Mouse (Mus musculus) T-helper 2 cell (primary cell): ENCODE measurements around the gene Bicd2.

Experiments used
- in situ Hi-C: fragments of 300-600 bp; cut with MboI, MseI; formaldehyde crosslinking; loops from one replicate; pipeline ENCODE4 v1.15.1; 2025; ENCODE audit warnings: high pct_unique_total_duplicates

The Bicd2 gene

DNA sequence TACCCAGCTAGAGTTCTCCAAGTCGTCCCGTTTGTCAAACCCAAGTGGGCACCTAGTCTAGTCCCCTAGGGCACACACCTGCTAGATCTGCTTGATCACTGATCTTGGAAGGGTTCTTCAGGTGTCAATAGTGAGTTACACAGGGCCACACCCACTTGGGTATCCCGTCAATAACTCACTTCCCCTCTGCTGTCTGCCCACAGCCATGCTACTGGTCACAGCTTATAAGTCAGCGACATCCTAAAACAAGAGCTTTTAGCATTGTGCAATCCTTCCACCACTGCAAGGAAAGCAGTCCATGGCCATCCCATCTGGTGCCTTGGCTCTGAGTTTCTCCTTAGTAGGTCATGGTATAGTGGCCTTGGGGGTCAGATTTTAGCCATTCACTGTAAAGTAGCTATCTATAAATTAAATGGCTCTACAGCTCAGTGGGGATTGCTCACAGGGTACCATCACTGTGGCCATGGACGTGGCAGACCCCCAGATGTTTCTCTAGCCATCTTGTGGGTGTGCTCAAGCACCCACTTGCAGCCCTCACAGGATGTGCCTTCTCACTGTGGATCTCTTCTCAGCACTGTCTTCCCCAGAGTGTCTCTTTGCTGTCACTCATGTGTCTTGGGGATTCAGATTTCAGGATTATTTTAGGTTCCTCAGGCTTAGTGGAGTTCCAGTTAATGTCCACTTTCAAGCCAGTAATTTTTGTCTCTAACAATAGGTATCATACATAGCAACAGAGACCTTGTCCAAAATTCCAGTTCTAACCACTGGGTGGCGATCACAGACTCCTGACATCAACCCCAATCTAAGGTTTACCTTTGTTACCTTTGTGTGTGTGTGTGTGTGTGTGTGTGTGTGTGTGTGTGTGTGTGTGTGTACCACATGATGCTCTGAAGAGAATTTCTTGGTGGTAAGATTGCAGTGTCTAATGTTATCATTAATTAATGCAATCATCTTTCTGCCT lies 14.9 kb upstream of the Bicd2 start:
- in situ Hi-C loops, result no loop called here

- in situ Hi-C loops, result no loop called here
Observed at GRCm38 (mm10) chr13:49328101-49328500, 13.3 kb upstream of the Bicd2 start.

GRCm38 (mm10) chr13:49333250-49333649 lies 8.1 kb upstream of the Bicd2 start:
- in situ Hi-C loops, result no loop called here

DNA sequence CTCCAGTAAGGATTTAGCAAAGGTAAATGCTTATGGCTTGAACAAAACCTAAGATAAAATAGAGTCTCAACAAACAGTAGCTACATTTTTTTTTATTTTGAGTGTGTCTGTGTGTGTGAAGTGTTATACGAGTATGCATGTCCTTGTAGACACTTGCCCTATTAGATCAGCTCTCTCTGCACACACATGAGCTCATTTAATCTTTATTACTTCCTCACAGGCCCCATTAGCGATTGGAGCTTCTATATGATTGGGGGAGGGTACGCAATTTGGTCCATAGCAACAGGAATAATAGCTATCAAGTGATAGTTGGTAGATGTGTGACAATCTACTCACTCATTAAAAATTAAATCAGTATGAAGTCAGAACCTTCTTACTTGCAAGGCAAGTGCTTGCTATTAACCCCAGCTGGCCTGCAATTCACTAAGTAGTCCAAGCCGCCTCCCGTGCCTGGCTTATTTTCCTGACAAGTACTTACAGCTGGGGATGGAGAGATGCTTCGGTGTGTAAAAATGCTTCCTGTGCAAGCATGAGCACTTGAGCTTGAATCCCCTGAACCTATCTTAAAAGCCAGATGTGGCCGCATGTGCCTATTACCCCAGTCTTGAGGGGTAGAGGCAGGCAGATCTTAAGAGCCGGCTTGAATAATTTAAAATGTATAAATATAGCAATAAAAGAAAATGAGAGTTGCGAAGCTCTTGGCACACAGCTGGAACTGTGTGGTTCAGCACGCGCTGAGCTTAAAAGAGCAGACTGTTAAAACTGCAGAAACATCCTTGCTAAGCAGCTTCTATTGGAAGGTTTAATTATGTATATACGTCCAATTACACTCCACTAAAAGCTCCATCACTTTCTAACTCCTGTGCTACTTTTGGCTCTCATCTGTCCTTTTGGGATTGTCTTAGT lies 6.1 kb upstream of the Bicd2 start:
- in situ Hi-C loops, result no loop called here

- in situ Hi-C loops, result no loop called here
Observed at GRCm38 (mm10) chr13:49338893-49339546, 2.4 kb upstream of the Bicd2 start.

DNA sequence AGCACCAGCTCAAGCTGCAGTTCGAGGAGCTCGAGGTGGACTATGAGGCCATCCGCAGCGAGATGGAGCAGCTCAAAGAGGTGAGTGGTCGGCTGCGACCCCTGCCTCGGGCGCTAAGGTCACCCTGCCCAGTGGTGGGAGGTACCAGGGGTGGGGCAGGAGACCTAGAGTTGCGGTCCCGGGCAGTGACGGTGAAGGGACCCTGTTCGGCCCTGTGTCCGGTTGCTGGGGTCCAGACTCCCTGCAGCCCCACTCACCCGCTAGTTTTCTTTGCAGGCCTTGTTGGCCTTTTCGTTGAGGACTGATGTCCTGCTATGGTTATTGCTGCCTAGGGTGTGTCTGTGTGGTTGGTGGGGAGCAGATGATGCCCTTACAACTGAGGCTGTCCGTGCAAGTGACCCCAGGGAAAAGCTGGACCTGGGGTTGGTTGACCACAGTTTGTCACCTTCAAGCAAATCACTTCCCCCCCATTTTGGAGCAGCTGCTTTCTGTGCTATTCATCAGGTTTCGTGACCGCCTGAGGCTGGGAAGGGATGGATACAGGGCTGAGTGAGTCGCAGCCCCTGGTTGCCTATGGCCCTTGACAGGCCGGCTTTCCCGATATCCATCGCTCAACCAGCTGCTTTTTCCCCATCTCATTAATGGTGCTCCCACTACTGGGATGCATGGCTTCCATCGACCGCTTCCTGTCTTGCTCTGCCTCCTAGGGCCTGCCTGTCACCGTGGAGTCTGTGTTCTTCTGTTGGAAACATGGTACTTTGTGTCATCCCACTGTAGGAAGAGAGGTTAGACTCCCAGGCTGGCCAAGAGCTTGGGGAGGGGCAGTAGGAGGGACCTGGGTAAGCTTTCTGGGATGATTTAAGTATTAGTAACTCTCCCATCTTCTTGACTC lies 692 bp downstream of the Bicd2 start:
- in situ Hi-C loops, result no loop called here

GRCm38 (mm10) chr13:49342723-49343100 lies 1.3 kb downstream of the Bicd2 start:
- in situ Hi-C loops, result no loop called here

DNA sequence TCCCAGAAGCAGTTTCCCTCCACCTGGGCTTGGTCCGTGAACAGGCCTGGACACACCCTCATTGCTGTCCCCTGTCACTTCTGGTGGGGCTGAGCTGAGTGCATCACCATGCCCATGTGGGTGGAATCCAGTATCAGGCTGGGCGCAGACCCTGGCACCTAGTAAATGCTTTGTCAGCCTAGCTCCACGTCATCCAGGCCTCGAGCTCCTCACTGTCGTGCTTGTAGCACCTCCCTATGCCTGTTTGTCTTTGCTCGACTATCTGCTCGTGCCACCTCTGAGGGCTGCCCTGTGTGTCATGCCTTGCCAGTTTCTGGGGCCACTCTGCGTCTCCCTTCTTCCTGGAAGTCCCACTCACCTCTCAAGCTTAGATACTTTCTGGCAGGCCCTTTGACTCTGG lies 3.2 kb downstream of the Bicd2 start:
- in situ Hi-C loops, result no loop called here

- in situ Hi-C loops, result no loop called here
Observed at GRCm38 (mm10) chr13:49345476-49345875, 4.1 kb downstream of the Bicd2 start.

- in situ Hi-C loops, result no loop called here
Observed at GRCm38 (mm10) chr13:49348522-49348921, 7.1 kb downstream of the Bicd2 start.

DNA sequence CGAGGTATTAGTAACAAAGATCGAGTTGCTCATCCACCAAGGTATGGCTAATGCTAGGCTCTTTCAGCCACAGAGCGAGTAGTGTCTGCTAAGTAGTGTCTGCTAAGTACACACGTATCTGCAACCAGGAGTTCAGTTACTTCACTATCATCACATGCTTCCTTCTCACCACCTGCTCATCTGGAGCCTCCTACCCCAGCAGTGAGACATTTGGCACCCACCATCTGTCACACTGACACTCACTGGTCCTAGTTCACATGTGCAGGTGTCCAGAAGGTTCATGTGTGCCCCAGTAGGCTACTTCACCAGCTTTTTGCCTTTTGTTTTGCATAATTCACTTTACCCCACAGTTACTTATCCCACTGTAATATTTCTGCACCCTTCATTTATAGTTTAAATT lies 8.0 kb downstream of the Bicd2 start:
- in situ Hi-C loops, result no loop called here

DNA sequence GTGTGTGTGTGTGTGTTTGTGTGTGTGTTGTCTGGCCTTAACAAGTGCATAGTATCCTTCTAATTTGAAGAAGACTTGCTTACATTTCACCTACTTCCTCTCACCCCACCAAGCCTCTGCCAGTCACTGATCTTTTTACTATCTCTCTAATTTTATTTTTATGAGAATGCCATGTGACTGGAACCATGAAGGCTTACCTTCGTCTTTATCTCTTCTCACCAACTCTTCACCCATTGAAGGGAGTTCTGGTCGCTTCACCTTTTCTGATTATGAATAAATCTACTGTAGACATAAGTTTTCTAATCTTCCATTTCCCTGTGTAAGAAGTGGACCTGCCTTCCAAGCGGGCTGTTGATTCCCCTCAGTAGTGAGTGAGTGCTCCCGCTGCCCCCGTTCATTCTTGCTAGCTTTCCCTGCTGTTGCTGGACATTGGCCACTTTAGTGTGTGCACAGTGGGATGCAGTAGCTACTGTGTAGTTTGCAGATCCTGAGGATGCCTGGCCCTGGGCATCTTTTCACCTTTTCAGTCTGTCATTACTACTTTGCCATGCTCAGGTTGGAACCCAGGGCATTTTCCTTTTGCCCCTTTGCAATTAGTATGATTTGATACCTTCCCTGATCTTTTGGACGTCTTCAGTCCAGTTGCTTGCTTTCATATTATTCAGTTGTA lies 8.6 kb downstream of the Bicd2 start:
- in situ Hi-C loops, result no loop called here

DNA sequence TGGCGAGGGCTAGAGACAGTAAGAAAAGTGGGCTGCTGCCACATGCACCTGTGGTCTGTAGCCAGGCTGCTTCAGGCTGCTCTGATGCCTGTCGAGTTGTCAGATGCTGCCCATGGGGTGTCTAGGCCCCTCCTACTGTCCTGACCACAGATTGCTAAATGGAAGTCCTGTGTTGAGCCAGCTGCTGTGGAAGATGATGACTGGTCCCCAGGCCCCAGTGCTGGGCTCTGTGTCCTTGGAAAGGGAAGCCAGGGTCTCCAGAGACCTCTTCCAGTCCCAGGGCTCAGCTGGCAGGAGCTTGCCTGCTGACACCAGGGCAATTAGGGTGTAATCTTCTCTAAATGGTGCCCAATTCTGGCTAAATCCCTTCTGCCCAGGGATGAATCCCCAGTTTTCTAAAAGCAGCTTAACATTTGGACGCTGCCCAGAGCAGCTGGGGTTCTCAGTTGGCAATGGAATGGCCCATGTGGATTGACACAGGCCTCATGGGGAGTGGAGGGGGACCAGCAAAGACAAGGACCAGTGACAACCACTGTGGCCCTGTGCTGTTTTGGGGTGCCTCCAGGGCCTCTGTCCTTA lies 11.3 kb downstream of the Bicd2 start:
- in situ Hi-C loops, result no loop called here

DNA sequence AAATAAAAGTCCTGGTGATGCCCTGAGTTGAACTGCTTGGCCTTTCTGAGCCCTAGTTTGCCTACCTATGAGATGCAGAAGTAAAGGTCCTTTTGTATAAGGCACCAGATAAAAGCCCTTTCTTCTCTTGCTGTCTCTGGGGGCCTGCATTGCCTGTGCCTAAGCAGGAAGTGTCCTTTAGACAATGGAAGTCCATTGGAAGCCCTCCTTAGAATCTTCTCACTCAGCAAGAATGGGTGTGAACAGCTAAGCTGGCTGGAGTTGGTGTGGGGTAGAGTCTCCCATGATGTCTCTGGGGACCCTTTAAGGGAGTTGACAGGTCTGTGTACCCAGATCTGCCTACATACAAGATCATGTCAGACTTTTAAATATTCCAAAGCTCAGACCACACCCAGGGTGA lies 12.0 kb downstream of the Bicd2 start:
- in situ Hi-C loops, result no loop called here

- in situ Hi-C loops, result no loop called here
Observed at GRCm38 (mm10) chr13:49353991-49354507, 12.7 kb downstream of the Bicd2 start.

DNA sequence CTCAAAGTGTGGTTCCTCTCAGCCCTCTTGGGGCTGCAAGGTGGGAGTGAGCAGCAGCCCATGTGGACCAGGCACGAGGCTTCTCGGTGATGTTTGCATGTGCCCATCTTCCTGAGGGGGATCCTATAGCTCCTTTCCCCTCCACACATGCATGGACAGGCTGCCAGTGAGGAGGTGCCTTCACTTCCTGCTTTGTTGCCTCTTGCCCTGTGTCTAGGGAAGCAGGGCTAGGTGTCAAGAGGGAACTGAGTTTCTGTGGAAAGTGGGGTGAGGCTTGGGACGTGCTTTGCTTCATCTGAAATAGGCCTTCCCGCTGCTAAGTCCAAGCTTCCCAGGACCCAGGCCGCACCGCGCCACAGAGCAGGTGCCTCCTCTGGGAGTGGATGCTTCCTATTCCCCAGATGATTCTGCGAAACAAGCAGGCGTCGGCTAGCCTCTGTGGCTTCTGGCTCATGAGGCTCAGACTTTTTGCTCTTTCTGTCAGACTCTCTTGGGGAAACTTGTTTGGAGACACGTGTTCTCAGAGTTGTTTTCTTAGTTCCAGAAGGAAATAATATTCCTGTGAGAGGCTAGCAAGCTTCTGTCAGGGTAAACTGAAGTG lies 14.2 kb downstream of the Bicd2 start:
- in situ Hi-C loops, result no loop called here

DNA sequence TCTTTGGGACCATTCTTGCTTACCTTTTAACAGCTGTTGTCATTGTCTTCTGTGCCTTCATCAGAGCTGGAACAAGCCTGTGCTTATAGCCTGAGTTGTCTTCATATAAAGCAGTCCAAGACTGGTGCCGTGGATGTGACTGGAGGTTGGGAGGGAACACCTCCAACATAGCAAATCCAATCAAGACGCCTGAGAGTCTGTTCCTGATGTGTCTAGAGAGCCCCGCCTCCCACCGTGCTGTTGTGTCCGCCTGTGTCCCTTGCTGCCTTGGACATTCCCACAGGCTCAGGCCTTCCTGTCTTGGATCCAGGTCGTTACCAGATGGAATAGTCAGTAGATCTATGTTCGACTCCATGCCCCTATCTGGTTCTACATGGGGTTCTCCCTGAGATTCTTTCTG lies 14.7 kb downstream of the Bicd2 start:
- in situ Hi-C loops, result no loop called here

DNA sequence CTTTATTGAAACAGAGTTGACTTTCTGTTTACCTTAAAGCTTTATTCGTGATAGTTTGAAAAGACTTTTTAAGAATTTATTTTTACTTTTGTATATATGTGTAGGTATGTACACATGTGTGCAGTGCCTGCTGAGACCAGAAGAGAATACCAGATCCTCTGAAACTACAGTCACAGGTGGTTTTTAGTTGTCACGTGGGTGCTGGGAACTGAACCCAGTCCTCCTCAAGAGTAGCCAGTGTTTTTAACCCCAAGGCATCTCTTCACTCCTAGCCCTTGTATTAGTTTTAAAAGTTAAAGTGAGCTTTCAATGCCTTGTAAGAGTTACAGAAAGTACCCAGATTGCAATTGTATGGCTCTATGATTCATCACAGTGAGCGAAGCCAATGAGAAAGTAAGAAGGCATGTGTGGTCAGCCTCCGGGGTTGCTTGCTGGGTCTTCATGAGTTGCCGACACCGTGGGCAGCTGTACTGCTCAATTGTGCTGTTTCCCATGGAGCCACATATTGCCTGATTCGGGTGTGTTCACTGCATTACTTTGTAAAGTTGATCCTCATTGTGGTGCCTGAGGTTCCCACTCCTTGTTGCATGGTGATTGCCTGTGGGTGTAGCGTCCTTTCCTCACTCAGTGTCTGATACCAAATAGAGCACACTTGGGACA lies 16.1 kb downstream of the Bicd2 start:
- in situ Hi-C loops, result no loop called here

DNA sequence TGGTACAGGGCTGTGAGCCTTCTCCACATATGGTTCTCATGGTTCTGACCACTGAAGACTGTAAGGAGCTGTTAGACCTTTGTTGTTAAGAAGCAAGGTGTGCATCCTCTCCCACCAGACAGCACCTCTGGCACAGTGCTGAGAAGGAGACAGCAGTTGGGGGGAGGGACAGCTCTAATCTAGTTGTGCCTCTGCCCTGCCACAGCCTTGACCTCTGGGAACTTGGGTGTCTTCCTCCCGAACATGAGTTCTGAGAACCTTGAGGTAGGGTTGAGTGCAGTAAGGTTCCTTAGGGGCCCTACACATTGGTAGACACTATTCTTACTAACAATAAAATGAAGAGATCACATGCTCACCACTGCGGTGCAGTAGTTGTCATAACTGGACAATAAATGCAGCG lies 16.8 kb downstream of the Bicd2 start:
- in situ Hi-C loops, result no loop called here
